Mouse (Mus musculus): ENCODE measurements around the gene Lin52. TPM values are rescaled to one million over a fixed set of nuclear protein-coding genes. Genes with fewer than 3 reads are reported as not detected.
"Not testable (repeated sequence)": the region's sequence is repeated elsewhere in the genome, so short reads cannot be mapped to it uniquely, and the experiment has no call there.

The Lin52 gene
- polyA plus RNA-seq, 1 experiment from 2014 or later = 20.5 TPM

DNA sequence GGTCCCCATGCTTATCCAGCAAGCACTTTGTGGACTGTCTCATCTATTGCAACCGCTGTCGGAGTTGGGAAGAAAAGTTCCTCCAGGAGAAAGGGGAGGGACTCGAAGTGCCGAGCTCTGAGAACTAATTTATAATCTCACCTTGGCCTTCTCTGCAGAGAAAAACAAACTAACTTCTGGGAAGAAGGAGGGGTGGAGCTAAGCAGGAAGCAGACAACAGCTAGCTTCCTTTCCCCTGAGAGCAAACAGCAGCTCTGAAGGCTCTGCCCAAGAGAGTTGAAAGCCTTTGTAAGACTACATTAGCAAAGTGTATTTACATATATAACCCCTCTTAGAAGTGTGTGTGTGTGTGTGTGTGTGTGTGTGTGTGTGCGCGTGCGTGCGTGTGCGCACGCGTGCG is 74.2 kb downstream of the Lin52 start:
- Histone ChIP-seq H3K4me3 (no peak overlapping the region), H3K27me3 (ENCODE audit: insufficient read depth, poor library complexity, severe bottlenecking) (no peaks in the 10 kb centered on the region), H3K4me1 (peaks cover 7% of the 10 kb centered on the region; the same call in 1 of the 2 replicates), H3K27ac (0 out of 2 replicates have a peak overlapping the region, but pooled peaks have one; percentile 6), H3K36me3 (peaks cover 3% of the 10 kb centered on the region; the same call in 1 of the 2 replicates), H3K9me3 (no peaks in the 10 kb centered on the region)
- WGBS = 82% methylated on average over 12 of the region's 12 CpGs
- no peak for DNase-seq (ENCODE audit: low spot score)

DNA sequence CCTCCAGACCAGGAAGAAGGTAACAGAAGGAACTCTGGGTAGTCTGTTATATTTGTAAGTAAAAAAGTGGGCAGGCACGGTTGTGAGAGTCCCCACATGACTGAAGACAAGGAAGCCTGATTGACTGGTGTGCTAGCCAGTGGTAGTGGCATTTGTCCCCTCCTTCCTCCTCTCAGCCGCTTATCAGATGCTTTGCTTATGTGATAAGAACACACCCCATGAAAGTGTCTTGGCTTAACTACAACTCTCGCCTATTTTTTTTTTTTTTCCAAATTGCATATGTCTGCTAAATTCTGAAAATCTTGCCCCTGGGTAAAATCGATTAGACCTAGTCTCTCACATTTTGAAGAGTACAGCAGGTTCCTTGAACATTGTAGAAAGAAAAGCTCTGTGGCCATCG is 79.2 kb downstream of the Lin52 start:
- Histone ChIP-seq H3K36me3 (peaks cover 20% of the 10 kb centered on the region), H3K9me3 (no peaks in the 10 kb centered on the region), H3K27ac (no peak overlapping the region), H3K27me3 (ENCODE audit: insufficient read depth, poor library complexity, severe bottlenecking) (no peaks in the 10 kb centered on the region), H3K4me1 (peaks cover 6% of the 10 kb centered on the region), H3K4me3 (no peak overlapping the region)
- 72% methylated on average over 5 of the region's 5 CpGs for WGBS
- no peak for DNase-seq (ENCODE audit: low spot score)

DNA sequence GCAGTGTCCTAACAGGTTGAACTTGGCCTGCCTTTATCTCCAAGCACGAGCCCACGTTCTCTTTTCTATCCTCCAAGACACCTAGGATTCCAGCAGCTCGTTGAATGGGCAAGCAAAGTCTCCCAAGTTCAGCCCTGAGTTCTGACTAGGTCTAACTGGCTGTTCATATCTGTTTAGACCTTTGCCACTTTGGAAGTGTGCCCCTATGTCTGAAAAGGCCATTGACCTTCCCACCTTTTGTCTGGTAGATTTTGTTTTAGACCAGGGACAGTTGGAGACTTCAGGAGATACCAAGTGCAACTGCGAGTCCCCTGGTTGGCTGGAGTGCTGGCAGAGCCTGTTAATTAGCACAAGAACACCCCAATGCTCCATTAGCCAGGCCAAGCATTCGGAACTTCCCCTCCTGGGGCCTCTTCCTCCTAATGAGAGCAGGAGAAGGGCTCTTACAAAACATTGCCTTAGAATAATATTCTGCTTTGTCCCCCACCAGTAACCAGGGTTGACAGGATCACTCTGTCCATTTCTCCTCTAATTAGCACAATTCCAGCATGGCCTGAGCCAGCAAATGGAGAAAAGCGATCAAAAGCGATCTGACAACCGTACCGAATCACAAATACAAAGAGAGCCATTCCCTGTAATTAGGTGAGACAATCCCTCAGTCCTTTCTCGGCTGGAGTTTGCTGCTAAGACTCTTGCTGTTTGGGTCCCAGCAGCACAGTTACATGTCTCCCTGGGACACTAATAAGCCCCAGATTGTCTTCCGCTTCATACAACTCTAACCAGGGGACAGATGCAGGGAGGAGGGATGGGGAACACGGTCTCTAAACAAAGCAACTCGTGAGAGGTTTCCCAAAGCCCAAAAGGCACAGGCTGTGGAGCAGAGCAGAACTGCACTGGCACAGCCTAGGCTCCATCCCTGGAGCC is 80.9 kb downstream of the Lin52 start:
- WGBS = 69% methylated on average over 13 of the region's 13 CpGs
- DNase-seq (ENCODE audit: low spot score) = no peak

DNA sequence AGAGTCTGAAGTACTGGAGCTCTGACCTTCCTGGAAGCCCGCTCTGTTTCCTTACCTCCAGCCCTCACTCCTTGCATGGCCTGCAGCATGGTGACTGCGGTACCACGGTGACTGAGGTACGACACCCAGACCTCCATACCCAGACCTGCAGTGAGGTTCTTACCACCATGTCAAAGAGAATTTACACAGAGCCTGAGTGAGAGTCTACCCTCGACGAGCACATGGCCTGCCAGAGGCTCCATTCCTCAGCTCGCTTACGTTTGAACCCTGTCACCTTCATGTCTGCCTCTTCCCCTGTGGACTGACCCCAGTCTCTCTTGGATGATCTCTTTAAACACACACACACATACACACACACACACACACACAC is 81.6 kb downstream of the Lin52 start:
- Histone ChIP-seq H3K4me3 (no peak overlapping the region), H3K36me3 (peaks cover 20% of the 10 kb centered on the region), H3K9me3 (no peaks in the 10 kb centered on the region), H3K4me1 (peaks cover 3% of the 10 kb centered on the region), H3K27ac (no peak overlapping the region), H3K27me3 (ENCODE audit: insufficient read depth, poor library complexity, severe bottlenecking) (no peaks in the 10 kb centered on the region)
- 84% methylated on average over 8 of the region's 8 CpGs for WGBS
- DNase-seq (ENCODE audit: low spot score) = no peak

More for the DNA sequence above, 80.9 kb downstream of the Lin52 start:
- Histone ChIP-seq H3K36me3 (peaks cover 20% of the 10 kb centered on the region), H3K27me3 (ENCODE audit: insufficient read depth, poor library complexity, severe bottlenecking) (no peaks in the 10 kb centered on the region), H3K27ac (no peak overlapping the region), H3K4me1 (peaks cover 3% of the 10 kb centered on the region), H3K4me3 (no peak overlapping the region), H3K9me3 (no peaks in the 10 kb centered on the region)

DNA sequence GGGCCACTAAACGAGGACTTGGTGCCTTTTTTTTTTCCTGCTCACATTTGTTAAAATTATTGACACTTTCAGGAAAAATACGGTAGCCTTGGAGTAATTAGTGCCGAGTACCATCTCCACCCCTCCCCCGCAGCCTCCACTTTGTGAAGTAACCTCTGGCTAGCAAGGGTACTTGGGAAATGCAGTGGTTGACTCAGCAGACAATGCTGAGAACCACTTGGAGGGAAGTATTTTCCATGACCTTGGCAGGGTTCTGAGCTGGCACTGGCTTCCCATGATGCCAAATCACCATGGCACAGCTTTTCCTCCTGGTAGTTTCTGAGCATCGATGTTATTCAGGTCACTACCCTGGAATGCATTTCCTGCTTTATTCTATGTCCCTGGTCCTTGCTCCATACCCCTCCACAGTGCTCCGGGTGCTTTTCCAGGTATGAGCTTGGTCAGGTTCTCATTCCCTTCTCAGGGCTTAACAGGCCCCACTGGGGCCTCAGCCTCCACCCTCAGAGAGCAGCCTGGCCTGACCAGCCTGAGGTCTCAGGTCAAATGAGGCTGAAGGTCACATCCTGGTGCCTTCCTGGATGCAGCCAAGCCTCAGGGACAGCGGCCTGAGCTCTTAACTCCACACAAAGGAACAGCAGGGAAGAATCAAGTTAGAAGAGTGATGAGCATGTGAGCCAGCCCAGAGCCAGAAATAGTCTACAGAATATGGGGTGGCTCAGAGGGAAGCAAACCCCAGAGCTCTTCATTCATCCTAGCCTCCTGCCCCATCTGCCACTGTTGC is 82.7 kb downstream of the Lin52 start:
- H3K27ac ChIP-seq = 0 out of 2 replicates have a peak overlapping the region, but pooled peaks have one; percentile 1
- peaks cover 20% of the 10 kb centered on the region for H3K36me3 ChIP-seq
- H3K9me3 ChIP-seq = no peaks in the 10 kb centered on the region
- 80% methylated on average over 7 of the region's 7 CpGs for whole genome bisulfite sequencing
- H3K4me1 ChIP-seq = peaks cover 7% of the 10 kb centered on the region
- no peaks in the 10 kb centered on the region for H3K27me3 ChIP-seq (ENCODE audit: insufficient read depth, poor library complexity, severe bottlenecking)
- DNase-seq (ENCODE audit: low spot score) = no peak
- H3K4me3 ChIP-seq = no peak overlapping the region

DNA sequence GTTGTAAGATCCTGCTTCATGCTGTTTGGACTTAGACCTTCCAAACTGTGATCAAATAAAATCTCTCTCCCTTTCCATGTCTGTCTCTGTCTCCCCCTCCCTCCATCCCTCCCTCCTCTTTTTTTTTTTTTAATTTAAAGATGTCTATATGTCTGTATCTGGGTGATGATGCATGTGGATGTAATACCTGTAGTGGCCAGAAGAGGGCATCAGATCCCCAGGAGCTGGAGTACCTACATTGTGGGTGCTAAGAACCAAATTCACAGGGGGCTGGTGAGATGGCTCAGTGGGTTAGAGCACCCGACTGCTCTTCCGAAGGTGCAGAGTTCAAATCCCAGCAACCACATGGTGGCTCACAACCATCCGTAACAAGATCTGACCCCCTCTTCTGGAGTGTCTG is 88.3 kb downstream of the Lin52 start:
- H3K9me3 ChIP-seq; H3K4me3 ChIP-seq; H3K4me1 ChIP-seq; H3K36me3 ChIP-seq; H3K27ac ChIP-seq; H3K27me3 ChIP-seq (ENCODE audit: insufficient read depth, poor library complexity, severe bottlenecking); DNase-seq (ENCODE audit: low spot score): not testable (repeated sequence)
- WGBS = 86% methylated on average over 3 of the region's 3 CpGs

DNA sequence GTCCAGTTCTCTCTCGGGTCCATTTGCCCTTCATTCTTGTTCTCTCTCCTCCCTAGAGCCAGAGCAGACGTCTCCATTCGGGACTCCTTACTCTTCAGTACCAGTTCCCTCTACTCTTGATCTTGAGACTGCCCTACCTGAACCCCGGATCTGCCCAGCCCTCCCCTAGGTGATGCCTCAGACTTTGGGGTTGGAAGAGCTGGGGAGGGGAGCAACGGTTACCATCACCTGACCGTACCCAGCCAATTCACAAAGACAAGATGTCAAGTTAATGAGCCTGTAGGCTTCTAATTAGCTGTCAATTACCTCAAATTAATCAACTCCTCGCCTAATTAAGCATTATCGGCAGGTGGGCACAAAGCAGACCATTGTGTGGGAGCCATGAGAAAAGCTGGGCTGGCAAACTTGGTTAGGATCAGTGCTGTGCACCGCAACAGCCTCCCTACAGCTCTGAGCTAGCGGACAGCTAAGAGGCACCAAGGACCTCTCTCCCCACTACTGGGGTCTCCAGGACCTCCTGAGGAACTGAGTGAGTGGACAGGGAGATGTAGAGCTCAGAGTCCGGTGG is 90.3 kb downstream of the Lin52 start:
- Histone ChIP-seq H3K9me3 (no peaks in the 10 kb centered on the region), H3K27me3 (ENCODE audit: insufficient read depth, poor library complexity, severe bottlenecking) (no peaks in the 10 kb centered on the region), H3K27ac (no peak overlapping the region), H3K36me3 (no peaks in the 10 kb centered on the region), H3K4me3 (no peak overlapping the region), H3K4me1 (peaks cover 4% of the 10 kb centered on the region; the same call in 1 of the 2 replicates)
- 79% methylated on average over 11 of the region's 11 CpGs for WGBS
- no peak for DNase-seq (ENCODE audit: low spot score)

DNA sequence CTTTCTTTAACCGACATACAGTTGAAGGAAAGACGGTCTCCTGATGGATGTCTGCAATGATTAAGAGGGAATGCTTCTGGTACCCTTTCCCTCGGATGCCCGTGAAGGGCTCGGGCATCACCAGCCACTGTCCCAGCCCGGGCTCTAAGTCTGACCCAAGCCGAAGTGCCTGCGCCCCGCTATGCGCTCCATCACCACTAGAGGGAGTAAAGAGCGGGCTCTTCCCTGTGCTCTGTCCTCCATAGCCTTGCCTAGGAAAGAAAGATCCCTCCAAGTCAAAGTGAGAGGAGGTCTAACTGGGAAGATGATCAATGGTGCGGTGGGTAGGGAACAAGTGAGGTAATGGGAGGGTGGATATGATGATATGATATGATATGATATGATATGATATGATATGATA is 94.8 kb downstream of the Lin52 start:
- H3K4me3 ChIP-seq = no peak overlapping the region
- H3K27ac ChIP-seq = no peak overlapping the region
- no peaks in the 10 kb centered on the region; the same call in 1 of the 2 replicates for H3K4me1 ChIP-seq
- peaks cover 6% of the 10 kb centered on the region; the same call in 1 of the 2 replicates for H3K27me3 ChIP-seq (ENCODE audit: insufficient read depth, poor library complexity, severe bottlenecking)
- H3K36me3 ChIP-seq = no peaks in the 10 kb centered on the region
- 6% methylated on average over 12 of the region's 12 CpGs for WGBS
- H3K9me3 ChIP-seq = no peaks in the 10 kb centered on the region
- DNase-seq (ENCODE audit: low spot score) = peak; percentile 85

DNA sequence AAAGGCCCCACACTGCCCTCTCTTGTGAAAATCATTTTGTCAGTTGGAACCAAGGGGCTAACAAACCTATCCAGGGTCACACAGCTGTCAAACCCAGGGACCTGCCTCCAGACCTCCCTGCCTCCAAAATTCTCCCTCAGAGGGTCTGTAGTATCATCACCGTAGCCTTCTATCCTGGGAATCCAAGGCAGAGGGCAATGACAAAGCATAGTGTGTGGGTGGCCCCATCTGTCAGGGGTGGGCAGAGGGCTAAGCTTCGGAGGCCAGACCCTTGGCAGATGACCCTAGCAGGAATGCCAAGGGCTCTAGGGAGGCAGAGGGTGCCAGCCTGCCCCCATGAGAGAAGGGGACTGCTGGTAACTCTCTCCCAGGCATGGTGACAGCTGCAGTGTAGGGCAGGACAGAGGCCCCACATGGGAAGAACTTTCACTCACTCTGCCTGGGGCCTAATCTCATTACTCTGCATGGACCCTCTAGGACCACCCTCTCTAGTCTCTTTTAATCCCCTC is 95.4 kb downstream of the Lin52 start:
- H3K4me3 ChIP-seq = no peak overlapping the region
- peak; percentile 61 for DNase-seq (ENCODE audit: low spot score)
- 63% methylated on average over 2 of the region's 2 CpGs for WGBS
- H3K27ac ChIP-seq = no peak overlapping the region
- H3K4me1 ChIP-seq = no peaks in the 10 kb centered on the region; the same call in 1 of the 2 replicates
- no peaks in the 10 kb centered on the region for H3K9me3 ChIP-seq
- no peaks in the 10 kb centered on the region for H3K36me3 ChIP-seq
- H3K27me3 ChIP-seq (ENCODE audit: insufficient read depth, poor library complexity, severe bottlenecking) = peaks cover 6% of the 10 kb centered on the region; the same call in 1 of the 2 replicates

DNA sequence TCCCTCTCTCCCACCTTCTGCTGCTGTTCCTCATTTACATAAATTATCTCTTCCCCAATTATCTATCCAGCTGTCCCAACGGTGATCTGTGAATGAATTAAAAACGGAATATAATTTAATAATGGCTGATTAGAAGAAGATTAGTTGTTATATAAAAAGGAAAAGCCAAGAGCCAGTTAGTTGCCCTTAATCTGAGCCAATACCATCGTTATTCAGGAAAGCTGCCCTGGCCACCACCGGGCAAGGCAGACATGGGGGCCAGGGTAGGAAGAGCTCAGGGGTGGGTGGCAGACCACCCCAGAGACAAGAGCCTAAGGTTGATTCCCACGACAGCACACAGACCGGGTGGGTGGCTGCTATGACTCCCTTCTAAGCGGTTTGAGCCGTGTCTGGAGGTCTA is 97.0 kb downstream of the Lin52 start:
- DNase-seq (ENCODE audit: low spot score) = no peak
- Histone ChIP-seq H3K27ac (no peak overlapping the region), H3K9me3 (no peaks in the 10 kb centered on the region), H3K36me3 (no peaks in the 10 kb centered on the region), H3K4me1 (no peaks in the 10 kb centered on the region; the same call in 1 of the 2 replicates), H3K27me3 (ENCODE audit: insufficient read depth, poor library complexity, severe bottlenecking) (peaks cover 15% of the 10 kb centered on the region; the same call in 1 of the 2 replicates), H3K4me3 (no peak overlapping the region)
- WGBS = 54% methylated on average over 8 of the region's 8 CpGs

DNA sequence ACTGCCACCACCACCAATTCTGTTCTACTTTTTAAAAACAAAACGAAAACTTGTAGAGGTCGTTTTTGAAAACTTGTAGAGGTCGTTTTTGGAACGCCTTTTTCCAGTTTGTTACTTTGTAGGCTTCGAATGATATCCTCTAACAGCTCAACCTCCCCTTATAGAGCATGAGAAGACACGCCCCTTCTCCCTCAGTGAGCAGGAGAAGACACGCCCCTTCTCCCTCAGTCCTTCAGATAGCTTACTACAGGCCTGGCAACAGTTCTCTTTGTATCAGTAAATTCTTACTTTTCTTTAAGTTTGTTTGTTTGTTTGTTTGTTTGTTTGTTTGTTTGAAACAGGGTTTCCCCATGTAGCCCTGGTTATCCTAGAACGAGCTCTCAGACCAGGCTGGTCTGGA is 104.0 kb downstream of the Lin52 start:
- Histone ChIP-seq H3K27ac (no peak overlapping the region), H3K36me3 (no peaks in the 10 kb centered on the region), H3K27me3 (ENCODE audit: insufficient read depth, poor library complexity, severe bottlenecking) (0 out of 2 replicates have a peak, but pooled peaks cover 12% of the 10 kb centered on the region), H3K9me3 (no peaks in the 10 kb centered on the region), H3K4me3 (no peak overlapping the region), H3K4me1 (no peaks in the 10 kb centered on the region)
- 53% methylated on average over 8 of the region's 8 CpGs for WGBS
- no peak for DNase-seq (ENCODE audit: low spot score)

DNA sequence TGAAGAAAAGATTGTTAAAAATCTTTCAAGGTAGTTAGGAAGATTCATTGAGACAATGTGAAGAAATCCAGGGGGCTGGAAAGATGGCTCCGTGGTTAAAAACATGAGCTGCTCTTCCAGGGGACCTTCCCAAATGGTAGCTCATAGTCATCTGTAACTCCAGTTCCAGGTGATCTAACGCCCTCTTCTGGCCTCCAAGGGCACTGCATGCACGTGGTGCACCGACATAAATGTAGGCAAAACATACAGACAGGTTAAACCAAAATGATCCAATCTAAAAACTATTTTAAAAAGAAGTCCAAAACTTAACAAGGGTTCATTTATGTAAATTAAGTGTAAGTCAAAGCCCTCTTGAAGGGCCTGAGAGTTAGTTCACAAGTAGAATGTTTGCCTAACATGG is 111.3 kb downstream of the Lin52 start:
- Histone ChIP-seq H3K9me3 (no peaks in the 10 kb centered on the region), H3K4me1 (no peaks in the 10 kb centered on the region), H3K27me3 (ENCODE audit: insufficient read depth, poor library complexity, severe bottlenecking) (peaks cover 27% of the 10 kb centered on the region), H3K4me3 (no peak overlapping the region), H3K36me3 (no peaks in the 10 kb centered on the region), H3K27ac (no peak overlapping the region)
- no peak for DNase-seq (ENCODE audit: low spot score)
- 47% methylated on average over 4 of the region's 4 CpGs for WGBS
